Mouse (Mus musculus) left cerebral cortex, adult 11 months (tissue): ENCODE data around the gene Hmbs.
A peak's percentile ranks its signal among the peaks of the same experiment; 100 is the strongest.
"Not testable (repeated sequence)": the region's sequence is repeated elsewhere in the genome, so short reads cannot be mapped to it uniquely, and the experiment has no call there.

Experiments used
- DNase-seq: peaks from one replicate; pipeline ENCODE4 v3.0.0; 2022; ENCODE audit warnings: low spot score

Hmbs gene

GRCm38 (mm10) chr9:44345570-44346433, 1.8 kb upstream of the Hmbs start:
- no peak for DNase-seq

GRCm38 (mm10) chr9:44343290-44343689, 738 bp downstream of the Hmbs start:
- DNase-seq, result no peak

- no peak for DNase-seq
Observed at GRCm38 (mm10) chr9:44342605-44343004, 1.4 kb downstream of the Hmbs start.

GRCm38 (mm10) chr9:44342173-44342572, 1.9 kb downstream of the Hmbs start:
- DNase-seq, result no peak

DNA sequence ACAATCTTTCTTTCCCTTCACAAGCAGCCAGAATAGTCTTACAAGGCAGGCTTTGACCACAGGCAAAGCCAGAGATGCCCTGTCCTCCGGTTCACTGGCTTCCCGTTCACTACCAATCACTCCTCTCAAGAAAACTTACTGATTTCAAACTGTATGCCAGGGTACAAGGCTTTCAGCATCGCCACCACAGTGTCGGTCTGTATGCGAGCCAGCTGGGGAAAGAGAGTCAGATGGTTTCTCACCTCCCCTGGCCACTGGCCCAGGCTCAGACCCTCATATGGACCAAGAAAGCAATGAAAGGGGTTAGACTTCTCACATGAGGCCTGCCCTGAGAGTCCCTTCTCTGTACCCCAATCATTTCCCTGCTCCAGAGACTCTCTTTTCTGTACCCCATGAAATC, 2.5 kb downstream of the Hmbs start:
- no peak for DNase-seq

GRCm38 (mm10) chr9:44338574-44338973, 5.5 kb downstream of the Hmbs start:
- DNase-seq, result no peak

GRCm38 (mm10) chr9:44337436-44338169, 6.4 kb downstream of the Hmbs start:
- no peak for DNase-seq

DNA sequence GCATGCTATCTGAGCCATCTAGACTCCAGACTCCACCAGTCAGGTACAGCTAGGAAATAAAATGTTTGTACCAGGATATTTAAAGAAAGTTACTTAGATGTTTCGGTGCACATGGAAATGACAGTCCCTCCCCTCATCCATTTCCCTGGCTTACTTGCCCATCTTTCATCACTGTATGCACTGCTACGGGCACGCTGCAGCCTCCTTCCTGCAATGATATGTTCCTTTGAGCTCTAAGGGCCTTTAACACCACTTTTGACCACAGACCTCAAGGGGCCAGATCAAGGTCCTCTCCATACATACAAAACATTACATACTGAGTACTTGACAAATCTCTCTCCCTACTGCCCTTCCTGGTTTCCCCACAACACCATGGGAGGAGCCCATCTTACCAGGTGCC, 7.1 kb downstream of the Hmbs start:
- no peak for DNase-seq

DNA sequence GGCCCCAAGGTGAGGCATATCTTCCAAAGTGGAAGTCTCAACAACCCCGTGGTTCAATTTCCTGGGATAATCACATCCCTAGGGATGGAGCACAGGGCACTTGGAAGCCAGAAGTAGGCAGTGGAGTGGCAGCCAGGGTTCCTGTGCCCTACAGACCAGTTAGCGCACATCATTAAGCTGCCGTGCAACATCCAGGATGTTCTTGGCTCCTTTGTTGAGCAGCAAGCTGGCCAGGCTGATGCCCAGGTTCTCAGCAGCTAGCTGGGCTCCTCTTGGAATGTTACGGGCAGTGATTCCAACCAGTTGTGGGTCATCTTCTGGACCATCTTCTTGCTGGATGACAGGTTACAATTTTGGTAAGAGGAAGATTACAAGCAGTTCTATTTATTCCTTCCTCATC, 7.5 kb downstream of the Hmbs start:
- DNase-seq, result not testable (repeated sequence)

GRCm38 (mm10) chr9:44336093-44336406, 8.0 kb downstream of the Hmbs start:
- DNase-seq, result no peak

DNA sequence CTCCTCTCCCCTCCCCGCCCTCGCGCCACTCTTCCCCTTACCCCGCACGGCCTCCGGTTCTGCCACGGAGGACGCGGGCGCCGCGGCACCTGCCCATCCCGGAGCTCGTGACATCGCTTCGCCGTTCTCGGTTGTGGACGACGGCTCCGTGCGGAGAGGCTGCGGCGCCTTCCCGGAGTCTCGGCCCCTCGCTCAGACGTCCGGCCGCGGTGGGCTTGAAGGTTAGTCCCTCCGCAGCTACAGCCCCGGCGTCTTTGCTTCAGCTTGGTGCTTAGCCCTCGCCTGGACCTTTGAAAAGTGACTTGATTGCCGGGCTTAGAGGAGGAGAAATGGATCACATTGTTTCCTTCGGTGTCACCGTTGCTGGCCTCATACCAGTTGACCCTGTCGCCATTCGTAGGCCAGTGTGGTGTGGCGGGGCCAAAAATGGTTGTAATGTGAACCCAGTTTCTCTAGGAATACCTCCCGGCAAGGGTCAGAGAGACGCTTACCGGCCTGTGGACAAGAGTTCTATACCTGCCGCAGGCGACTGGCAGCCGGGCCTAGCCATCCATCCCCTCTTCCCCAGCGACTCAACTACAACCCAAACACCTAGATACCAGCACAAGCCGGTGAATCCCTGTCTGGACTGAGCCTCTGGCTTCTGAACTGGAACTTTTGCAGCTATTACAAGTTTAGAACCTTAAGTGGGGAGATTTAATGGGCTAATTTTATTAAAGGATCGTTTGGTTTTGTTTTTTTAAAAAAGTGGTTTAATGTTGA, 8.5 kb downstream of the Hmbs start:
- DNase-seq, result no peak

DNA sequence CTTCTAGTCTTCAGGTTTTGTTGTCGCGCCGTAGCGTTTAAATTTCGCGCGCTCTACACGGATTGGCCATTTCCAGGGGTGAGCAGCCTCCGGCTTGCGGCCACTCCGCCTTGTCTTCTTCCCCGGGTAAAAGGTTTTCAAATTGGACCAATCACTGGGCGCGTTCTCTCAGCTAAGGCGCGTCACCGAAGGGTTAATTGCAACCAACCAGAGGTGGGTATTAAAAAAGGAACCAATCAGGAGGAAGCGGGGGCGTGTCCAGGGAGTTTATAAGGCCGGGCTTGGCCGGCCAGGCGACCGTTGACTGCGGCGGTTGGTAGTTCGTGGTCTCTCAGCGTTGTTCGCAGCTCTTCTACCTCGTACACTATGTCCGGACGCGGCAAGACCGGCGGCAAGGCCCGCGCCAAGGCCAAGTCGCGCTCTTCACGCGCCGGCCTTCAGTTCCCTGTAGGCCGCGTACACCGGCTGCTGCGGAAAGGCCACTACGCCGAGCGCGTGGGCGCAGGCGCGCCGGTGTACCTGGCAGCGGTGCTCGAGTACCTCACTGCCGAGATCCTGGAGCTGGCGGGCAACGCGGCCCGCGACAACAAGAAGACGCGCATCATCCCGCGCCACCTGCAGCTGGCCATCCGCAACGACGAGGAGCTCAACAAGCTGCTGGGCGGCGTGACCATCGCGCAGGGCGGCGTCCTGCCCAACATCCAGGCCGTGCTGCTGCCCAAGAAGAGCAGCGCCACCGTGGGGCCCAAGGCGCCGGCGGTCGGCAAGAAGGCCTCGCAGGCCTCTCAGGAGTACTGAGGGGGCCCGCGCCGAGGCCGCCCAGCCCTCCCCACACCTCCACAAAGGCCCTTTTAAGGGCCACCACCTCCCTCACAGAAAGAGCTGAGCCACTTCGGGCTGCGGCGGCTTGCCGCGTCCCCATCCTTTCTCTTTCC, 9.4 kb downstream of the Hmbs start, which contains the start of gene H2afx:
H2afx (plus strand) TSS at position 299 of the 935 bp plus-strand sequence.
- DNase-seq, result peak; percentile 99

GRCm38 (mm10) chr9:44332918-44333638, 10.9 kb downstream of the Hmbs start:
- DNase-seq, result no peak

- no peak for DNase-seq
Observed at GRCm38 (mm10) chr9:44330736-44331135, 13.3 kb downstream of the Hmbs start.

DNA sequence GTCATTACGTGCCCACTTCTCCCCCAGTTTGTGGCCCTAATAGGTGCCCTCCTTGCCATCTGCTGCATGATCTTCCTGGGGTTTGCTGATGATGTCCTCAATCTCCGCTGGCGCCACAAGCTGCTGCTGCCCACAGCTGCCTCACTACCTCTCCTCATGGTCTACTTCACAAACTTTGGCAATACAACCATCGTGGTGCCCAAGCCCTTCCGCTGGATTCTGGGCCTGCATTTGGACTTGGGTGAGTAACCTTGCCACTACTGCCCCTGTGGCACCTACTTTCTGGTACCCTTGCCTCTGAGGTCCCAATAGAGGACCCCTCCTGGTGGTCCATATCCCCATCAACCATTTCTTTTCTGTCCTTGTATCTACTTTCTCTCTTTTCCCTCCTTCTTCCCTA, 16.1 kb downstream of the Hmbs start:
- no peak for DNase-seq

DNA sequence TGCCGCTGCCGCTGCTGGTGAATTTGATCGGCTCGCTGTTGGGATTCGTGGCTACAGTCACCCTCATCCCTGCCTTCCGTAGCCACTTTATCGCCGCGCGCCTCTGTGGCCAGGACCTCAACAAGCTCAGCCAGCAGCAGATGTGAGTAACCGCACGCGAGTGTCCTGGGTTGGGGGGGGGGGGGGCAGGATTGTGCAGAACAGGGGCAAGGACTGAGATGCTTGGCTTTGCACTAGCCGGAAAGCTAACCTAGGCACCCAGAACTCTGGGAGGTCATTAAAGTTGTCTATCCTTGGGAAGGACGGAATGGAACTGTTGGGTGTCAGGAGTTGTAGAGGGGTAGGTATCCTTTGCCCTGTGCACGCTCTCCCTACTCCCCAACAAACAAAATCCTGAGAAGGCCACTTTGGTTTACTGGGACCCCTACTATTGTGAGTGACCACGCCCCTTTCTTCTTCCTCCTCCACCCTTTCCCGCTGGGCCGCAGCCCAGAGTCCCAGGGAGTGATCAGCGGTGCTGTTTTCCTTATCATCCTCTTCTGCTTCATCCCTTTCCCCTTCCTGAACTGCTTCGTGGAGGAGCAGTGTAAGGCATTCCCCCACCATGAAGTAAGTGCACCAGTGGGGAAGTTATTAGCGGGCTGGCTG, 16.8 kb downstream of the Hmbs start:
- DNase-seq, result no peak

DNA sequence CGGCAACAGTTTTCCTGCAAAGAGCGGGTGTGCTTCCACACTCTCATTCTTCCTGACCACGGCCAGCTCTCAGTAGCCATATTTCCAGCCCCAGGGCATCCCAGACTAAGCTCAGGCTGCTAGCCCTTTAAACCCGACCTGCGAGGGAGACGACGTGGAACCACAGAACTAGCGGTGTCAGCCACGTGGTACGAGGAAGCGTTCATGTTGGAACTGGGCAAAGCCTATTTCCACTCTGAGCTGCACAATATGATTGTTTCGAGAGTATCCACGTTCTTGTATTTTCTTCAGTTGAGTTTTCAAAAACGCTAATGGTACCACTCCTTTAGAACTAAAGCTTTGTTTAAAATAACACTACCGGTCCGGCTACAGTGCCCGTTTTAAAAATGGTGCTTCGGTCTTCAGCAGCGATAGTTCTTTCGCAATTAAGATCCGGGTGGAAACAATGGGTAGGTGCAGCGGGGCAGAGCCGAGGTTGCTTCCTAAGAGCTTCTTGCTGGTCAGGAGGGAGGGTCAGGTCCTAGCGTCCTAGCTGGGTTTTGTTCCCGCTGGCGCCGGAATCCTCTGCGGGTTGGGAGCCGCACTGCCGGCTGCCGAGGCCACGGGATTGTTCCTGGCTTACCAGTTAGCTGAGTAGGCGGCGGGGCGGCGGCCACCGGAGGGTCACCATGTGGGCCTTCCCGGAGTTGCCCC, 17.5 kb downstream of the Hmbs start:
- peak; percentile 83 for DNase-seq

GRCm38 (mm10) chr9:44325768-44326370, 18.2 kb downstream of the Hmbs start, which contains the start of gene Dpagt1:
Gene Dpagt1, plus strand, starts transcription at chr9:44326019.
- peak; percentile 58 for DNase-seq
